Mouse (Mus musculus) midbrain, embryonic 13.5 days (tissue): ENCODE measurements around the gene Ankfn1. TPM values are rescaled to one million over a fixed set of nuclear protein-coding genes. Genes with fewer than 3 reads are reported as not detected.

Experiments
- ATAC-seq: fragments of 200-750 bp; cut with Nextera tagmentation; 2 replicates; pipeline ENCODE4 v1.8.0; 2017; ENCODE audit warnings: mild to moderate bottlenecking, moderate TSS enrichment, moderate library complexity
- H3K27ac ChIP-seq: fragments of 300-500 bp; sonication (generic); 2 replicates; pipeline ENCODE4 v1.5.1; 2015; ENCODE audit warnings: inconsistent platforms, mild to moderate bottlenecking, moderate library complexity
- H3K27me3 ChIP-seq: fragments of 300-500 bp; sonication (generic); 2 replicates; pipeline ENCODE4 v1.6.1; 2015; ENCODE audit warnings: mild to moderate bottlenecking, inconsistent platforms
- H3K36me3 ChIP-seq: fragments of 300-500 bp; sonication (generic); 2 replicates; pipeline ENCODE4 v1.6.1; 2015; ENCODE audit warnings: mild to moderate bottlenecking, inconsistent platforms
- H3K4me1 ChIP-seq: fragments of 300-500 bp; sonication (generic); replicated peaks from 2 replicates; pipeline ENCODE4 v1.6.1; 2015; ENCODE audit warnings: inconsistent platforms
- H3K4me2 ChIP-seq: fragments of 300-500 bp; sonication (generic); replicated peaks from 2 replicates; pipeline ENCODE4 v1.6.1; 2015; ENCODE audit warnings: moderate library complexity, mild to moderate bottlenecking, inconsistent platforms
- H3K4me3 ChIP-seq: fragments of 300-500 bp; sonication (generic); replicated peaks from 2 replicates; pipeline ENCODE4 v1.5.1; 2015; ENCODE audit warnings: mild to moderate bottlenecking, inconsistent platforms
- H3K9ac ChIP-seq: fragments of 300-500 bp; sonication (generic); replicated peaks from 2 replicates; pipeline ENCODE4 v1.6.1; 2015; ENCODE audit warnings: mild to moderate bottlenecking, inconsistent platforms
- H3K9me3 ChIP-seq: fragments of 300-500 bp; sonication (generic); 2 replicates; pipeline ENCODE4 v1.6.1; 2016; ENCODE audit warnings: mild to moderate bottlenecking, inconsistent platforms
- WGBS: fragments of 180-500 bp; shearing (Covaris S2); methylation state at CpG from one replicate; pipeline ENCODE4 v1.1.7; 2015; 5-methylcytosine and 5-hydroxymethylcytosine counted together
- polyA plus RNA-seq: library from polyadenylated mRNA; unstranded; fragments of >200 nt; fragmentation: Nextera tagmentation; extraction: Ambion mirVana; gene quantifications from 2 replicates; pipeline ENCODE4 v1.2.1, GENCODE M21; 2015

Gene Ankfn1
- polyA plus RNA-seq, 1 experiment from 2014 or later: 3.6 TPM

- WGBS: 55% methylated on average over 2 of the region's 2 CpGs
- peaks cover 15% of the 10 kb centered on the region for H3K4me1 ChIP-seq
- peak overlapping the region; percentile 70; the same call in 1 of the 2 replicates for H3K27ac ChIP-seq
- H3K9me3 ChIP-seq: no peaks in the 10 kb centered on the region
- ATAC-seq: no peak
- H3K9ac ChIP-seq: no peak overlapping the region
- no peak overlapping the region for H3K4me3 ChIP-seq
- H3K4me2 ChIP-seq: no peak overlapping the region
- no peaks in the 10 kb centered on the region for H3K27me3 ChIP-seq
- H3K36me3 ChIP-seq: no peaks in the 10 kb centered on the region
Measured at GRCm38 (mm10) chr11:89382634-89383009, 394.8 kb downstream of the Ankfn1 start.

GRCm38 (mm10) chr11:89381782-89382633 lies 395.4 kb downstream of the Ankfn1 start:
- ATAC-seq: peak; percentile 96
- Histone ChIP-seq H3K27ac (peak overlapping the region; percentile 70), H3K36me3 (no peaks in the 10 kb centered on the region), H3K9me3 (no peaks in the 10 kb centered on the region), H3K9ac (no peak overlapping the region), H3K27me3 (no peaks in the 10 kb centered on the region), H3K4me3 (no peak overlapping the region), H3K4me2 (no peak overlapping the region), H3K4me1 (peaks cover 15% of the 10 kb centered on the region)
- WGBS: 8% methylated on average over 8 of the region's 8 CpGs

GRCm38 (mm10) chr11:89370941-89371340 lies 406.5 kb downstream of the Ankfn1 start:
- whole genome bisulfite sequencing: 78% methylated on average over 14 of the region's 14 CpGs
- H3K9me3 ChIP-seq: no peaks in the 10 kb centered on the region
- no peak overlapping the region for H3K27ac ChIP-seq
- no peak overlapping the region for H3K9ac ChIP-seq
- H3K4me1 ChIP-seq: 0 out of 2 replicates have a peak, but pooled peaks cover 3% of the 10 kb centered on the region
- H3K36me3 ChIP-seq: no peaks in the 10 kb centered on the region
- no peak for ATAC-seq
- H3K4me3 ChIP-seq: no peak overlapping the region
- H3K4me2 ChIP-seq: no peak overlapping the region
- no peaks in the 10 kb centered on the region for H3K27me3 ChIP-seq

GRCm38 (mm10) chr11:89370373-89370772 lies 407.1 kb downstream of the Ankfn1 start:
- 94% methylated on average over 7 of the region's 7 CpGs for WGBS
- H3K27me3 ChIP-seq: no peaks in the 10 kb centered on the region
- no peaks in the 10 kb centered on the region for H3K9me3 ChIP-seq
- no peaks in the 10 kb centered on the region for H3K36me3 ChIP-seq
- no peak for ATAC-seq
- 0 out of 2 replicates have a peak, but pooled peaks cover 3% of the 10 kb centered on the region for H3K4me1 ChIP-seq
- no peak overlapping the region for H3K4me3 ChIP-seq
- no peak overlapping the region for H3K4me2 ChIP-seq
- H3K27ac ChIP-seq: no peak overlapping the region
- H3K9ac ChIP-seq: no peak overlapping the region

GRCm38 (mm10) chr11:89363981-89364380 lies 413.5 kb downstream of the Ankfn1 start:
- H3K27ac ChIP-seq: no peak overlapping the region
- no peaks in the 10 kb centered on the region for H3K4me1 ChIP-seq
- H3K9me3 ChIP-seq: no peaks in the 10 kb centered on the region
- no peak overlapping the region for H3K4me3 ChIP-seq
- 84% methylated on average over 3 of the region's 3 CpGs for WGBS
- H3K4me2 ChIP-seq: no peak overlapping the region
- no peaks in the 10 kb centered on the region for H3K27me3 ChIP-seq
- H3K36me3 ChIP-seq: no peaks in the 10 kb centered on the region
- no peak overlapping the region for H3K9ac ChIP-seq
- no peak for ATAC-seq

GRCm38 (mm10) chr11:89360895-89361294 lies 416.6 kb downstream of the Ankfn1 start:
- Histone ChIP-seq H3K9me3 (no peaks in the 10 kb centered on the region), H3K27ac (no peak overlapping the region), H3K27me3 (no peaks in the 10 kb centered on the region), H3K4me1 (peaks cover 4% of the 10 kb centered on the region), H3K9ac (no peak overlapping the region), H3K4me3 (no peak overlapping the region), H3K36me3 (no peaks in the 10 kb centered on the region), H3K4me2 (no peak overlapping the region)
- WGBS: 95% methylated on average over 3 of the region's 3 CpGs
- no peak for ATAC-seq

- ATAC-seq: no peak
- 57% methylated on average over 5 of the region's 5 CpGs for whole genome bisulfite sequencing
- no peaks in the 10 kb centered on the region for H3K27me3 ChIP-seq
- no peak overlapping the region for H3K4me3 ChIP-seq
- no peaks in the 10 kb centered on the region for H3K36me3 ChIP-seq
- H3K27ac ChIP-seq: no peak overlapping the region
- no peak overlapping the region for H3K9ac ChIP-seq
- no peaks in the 10 kb centered on the region for H3K9me3 ChIP-seq
- H3K4me2 ChIP-seq: no peak overlapping the region
- peaks cover 13% of the 10 kb centered on the region for H3K4me1 ChIP-seq
Measured at GRCm38 (mm10) chr11:89358546-89358945, 418.9 kb downstream of the Ankfn1 start.

- Histone ChIP-seq H3K4me2 (no peak overlapping the region), H3K4me1 (peaks cover 13% of the 10 kb centered on the region), H3K9ac (no peak overlapping the region), H3K27ac (no peak overlapping the region), H3K9me3 (no peaks in the 10 kb centered on the region), H3K27me3 (no peaks in the 10 kb centered on the region), H3K36me3 (no peaks in the 10 kb centered on the region), H3K4me3 (no peak overlapping the region)
- ATAC-seq: no peak
- WGBS: 74% methylated on average over 2 of the region's 2 CpGs
Measured at GRCm38 (mm10) chr11:89356479-89356878, 421.0 kb downstream of the Ankfn1 start.

GRCm38 (mm10) chr11:89356018-89356417 lies 421.4 kb downstream of the Ankfn1 start:
- no peaks in the 10 kb centered on the region for H3K9me3 ChIP-seq
- ATAC-seq: peak; percentile 58
- no peak overlapping the region for H3K4me3 ChIP-seq
- H3K36me3 ChIP-seq: no peaks in the 10 kb centered on the region
- no peak overlapping the region for H3K9ac ChIP-seq
- H3K4me2 ChIP-seq: no peak overlapping the region
- 35% methylated on average over 5 of the region's 5 CpGs for WGBS
- H3K27me3 ChIP-seq: no peaks in the 10 kb centered on the region
- no peak overlapping the region for H3K27ac ChIP-seq
- peaks cover 13% of the 10 kb centered on the region for H3K4me1 ChIP-seq

- ATAC-seq: no peak
- Histone ChIP-seq H3K9me3 (no peaks in the 10 kb centered on the region), H3K27ac (no peak overlapping the region), H3K4me3 (no peak overlapping the region), H3K36me3 (no peaks in the 10 kb centered on the region), H3K4me1 (0 out of 2 replicates have a peak, but pooled peaks cover 3% of the 10 kb centered on the region), H3K27me3 (no peaks in the 10 kb centered on the region), H3K4me2 (no peak overlapping the region), H3K9ac (no peak overlapping the region)
- WGBS: 50% methylated on average over 12 of the region's 12 CpGs
Measured at GRCm38 (mm10) chr11:89340238-89340637, 437.2 kb downstream of the Ankfn1 start.
